15 mouse cellular contexts compared by ENCODE assay signal in the genomic region with DNA sequence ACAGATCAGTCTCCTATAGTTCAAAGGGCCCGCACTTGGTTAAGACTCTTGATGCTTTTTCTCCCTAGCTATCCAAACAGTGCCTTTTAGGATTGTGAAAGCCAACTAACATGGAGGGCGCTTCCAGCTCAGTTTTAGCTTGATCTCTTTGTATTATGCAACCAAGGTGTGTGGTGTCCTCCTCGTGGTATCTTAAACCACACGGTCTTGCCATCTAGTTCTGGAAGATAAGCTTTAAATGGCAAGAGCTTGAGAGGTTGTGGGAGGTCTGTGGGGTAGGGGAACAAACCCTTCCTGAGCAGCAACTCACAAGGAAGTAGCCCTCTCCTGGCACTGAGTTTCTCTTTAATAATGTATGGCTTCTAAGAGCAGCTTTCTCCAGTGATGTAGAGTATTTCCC.
"Had no signal": no experiment of that assay in that cellular context is flagged by ENCODE, and none has a peak within 500 bp of the region (broad histone marks: within the 10 kb centered on the region; RNA-seq: fewer than 3 reads in every experiment).

No protein-coding gene starts in this region.

- ATAC-seq: hindbrain, postnatal 0 days; intestine, embryonic 16.5 days had no signal

- DNase-seq: gastrocnemius, postnatal 10 days; gastrocnemius, postnatal 25 days; heart, adult 18-20 months; heart, postnatal 10 days; kidney, adult 11 months; kidney, adult 2 months; kidney, adult 9 months; kidney, postnatal 14 days; kidney, postnatal 36 days; layer of hippocampus, adult 9-11 months; layer of hippocampus, postnatal 36 days; liver; liver, embryonic 13.5 days had no signal
